Mouse (Mus musculus) thymus, adult 2 months (tissue): Measurements from ENCODE around the gene Xxylt1. TPM values are rescaled to one million over a fixed set of nuclear protein-coding genes. Genes with fewer than 3 reads are reported as not detected.

Source experiments
- DNase-seq: peaks from one replicate; pipeline ENCODE4 v3.0.0; 2021
- H3K27ac ChIP-seq: fragments of 200-500 bp; 2 replicates; pipeline ENCODE4 v1.5.1; 2012; ENCODE audit warnings: low read length, control low read depth; ENCODE audit not compliant: control insufficient read depth, insufficient read depth
- H3K27me3 ChIP-seq: fragments of 200-500 bp; 2 replicates; pipeline ENCODE4 v1.6.1; 2012; ENCODE audit warnings: mild to moderate bottlenecking, low read length, moderate library complexity, mixed read lengths; ENCODE audit not compliant: control insufficient read depth, insufficient read depth
- H3K36me3 ChIP-seq: fragments of 200-500 bp; 2 replicates; pipeline ENCODE4 v1.6.1; 2012; ENCODE audit warnings: mild to moderate bottlenecking, low read length, moderate library complexity; ENCODE audit not compliant: control insufficient read depth, insufficient read depth
- H3K4me1 ChIP-seq: fragments of 200-500 bp; replicated peaks from 2 replicates; pipeline ENCODE4 v1.6.1; 2012; ENCODE audit warnings: low read length; ENCODE audit not compliant: control insufficient read depth, insufficient read depth
- H3K4me3 ChIP-seq: fragments of 200-500 bp; 2 replicates; pipeline ENCODE4 v1.5.1; 2012; ENCODE audit warnings: mild to moderate bottlenecking, low read length, control low read depth, moderate library complexity; ENCODE audit not compliant: control insufficient read depth, insufficient read depth
- CTCF ChIP-seq: fragments of 200-500 bp; IDR thresholded peaks from 2 replicates; pipeline ENCODE4 v1.5.1; 2012; ENCODE audit warnings: mild to moderate bottlenecking, control low read depth, low read length, moderate library complexity, borderline replicate concordance; ENCODE audit not compliant: control insufficient read depth, poor library complexity, insufficient read depth; ENCODE audit errors: extremely low read depth
- POLR2A ChIP-seq: fragments of 200-500 bp; IDR thresholded peaks from 2 replicates; pipeline ENCODE4 v1.6.1; 2012; ENCODE audit warnings: mild to moderate bottlenecking, low read length, control low read depth, moderate library complexity; ENCODE audit not compliant: control insufficient read depth, poor library complexity, insufficient read depth; ENCODE audit errors: extremely low read depth
- WGBS: fragments of 180-500 bp; shearing (Covaris S2); methylation state at CpG from one replicate; pipeline ENCODE4 v1.1.7; 2018; 5-methylcytosine and 5-hydroxymethylcytosine counted together
- polyA plus RNA-seq: library from polyadenylated mRNA; depleted of rRNA; stranded (reverse); fragments of >200 nt; gene quantifications from 2 replicates; pipeline ENCODE4 v1.2.3, GENCODE M21; 2012

Gene Xxylt1
- polyA plus RNA-seq, 1 experiment = 13.2 TPM

- H3K27ac ChIP-seq = no peak overlapping the region
- H3K4me3 ChIP-seq = no peak overlapping the region
- H3K4me1 ChIP-seq = 0 out of 2 replicates have a peak, but pooled peaks cover 1% of the 10 kb centered on the region
- WGBS = 94% methylated on average over 8 of the region's 8 CpGs
- DNase-seq = no peak
- no peaks in the 10 kb centered on the region for H3K27me3 ChIP-seq
- no peaks in the 10 kb centered on the region for H3K36me3 ChIP-seq
- TF ChIP-seq POLR2A (no peak), CTCF (no peak)
These were observed 153.0 kb downstream of the Xxylt1 start for GRCm38 (mm10) chr16:30928076-30928750.

GRCm38 (mm10) chr16:30925496-30925895, 155.7 kb downstream of the Xxylt1 start:
- no peak for DNase-seq
- H3K4me3 ChIP-seq = no peak overlapping the region
- TF ChIP-seq POLR2A = no peak
- TF ChIP-seq CTCF = no peak
- H3K27ac ChIP-seq = no peak overlapping the region
- no peaks in the 10 kb centered on the region for H3K27me3 ChIP-seq
- H3K4me1 ChIP-seq = no peaks in the 10 kb centered on the region
- H3K36me3 ChIP-seq = no peaks in the 10 kb centered on the region
- WGBS = 66% methylated on average over 4 of the region's 4 CpGs

GRCm38 (mm10) chr16:30923899-30924298, 157.3 kb downstream of the Xxylt1 start:
- H3K36me3 ChIP-seq = no peaks in the 10 kb centered on the region
- no peak overlapping the region for H3K27ac ChIP-seq
- no peaks in the 10 kb centered on the region for H3K27me3 ChIP-seq
- TF ChIP-seq CTCF = no peak
- H3K4me3 ChIP-seq = no peak overlapping the region
- H3K4me1 ChIP-seq = no peaks in the 10 kb centered on the region
- 87% methylated on average over 7 of the region's 7 CpGs for WGBS
- no peak for DNase-seq

GRCm38 (mm10) chr16:30922548-30922947, 158.7 kb downstream of the Xxylt1 start:
- no peak overlapping the region for H3K27ac ChIP-seq
- TF ChIP-seq POLR2A (no peak), CTCF (no peak)
- no peak overlapping the region for H3K4me3 ChIP-seq
- 66% methylated on average over 1 of the region's 1 CpGs for WGBS
- DNase-seq = no peak
- H3K4me1 ChIP-seq = no peaks in the 10 kb centered on the region
- H3K36me3 ChIP-seq = no peaks in the 10 kb centered on the region
- no peaks in the 10 kb centered on the region for H3K27me3 ChIP-seq

- DNase-seq = no peak
- no peaks in the 10 kb centered on the region for H3K27me3 ChIP-seq
- no peak for TF ChIP-seq POLR2A
- no peaks in the 10 kb centered on the region for H3K36me3 ChIP-seq
- no peak overlapping the region for H3K4me3 ChIP-seq
- 94% methylated on average over 7 of the region's 7 CpGs for WGBS
- H3K27ac ChIP-seq = no peak overlapping the region
- no peaks in the 10 kb centered on the region for H3K4me1 ChIP-seq
These were observed 162.4 kb downstream of the Xxylt1 start for GRCm38 (mm10) chr16:30918866-30919265.

- H3K27me3 ChIP-seq = no peaks in the 10 kb centered on the region
- WGBS = 96% methylated on average over 3 of the region's 3 CpGs
- no peak overlapping the region for H3K4me3 ChIP-seq
- no peaks in the 10 kb centered on the region for H3K4me1 ChIP-seq
- H3K36me3 ChIP-seq = no peaks in the 10 kb centered on the region
- TF ChIP-seq POLR2A (no peak), CTCF (no peak)
- no peak overlapping the region for H3K27ac ChIP-seq
- DNase-seq = no peak
These were observed 164.3 kb downstream of the Xxylt1 start for GRCm38 (mm10) chr16:30916931-30917330.
